Mouse (Mus musculus): Measurements from ENCODE around the gene Tnfrsf13c. TPM values are rescaled to one million over a fixed set of nuclear protein-coding genes. Genes with fewer than 3 reads are reported as not detected.

Tnfrsf13c gene
- polyA plus RNA-seq, 1 experiment = 0.15 TPM

DNA sequence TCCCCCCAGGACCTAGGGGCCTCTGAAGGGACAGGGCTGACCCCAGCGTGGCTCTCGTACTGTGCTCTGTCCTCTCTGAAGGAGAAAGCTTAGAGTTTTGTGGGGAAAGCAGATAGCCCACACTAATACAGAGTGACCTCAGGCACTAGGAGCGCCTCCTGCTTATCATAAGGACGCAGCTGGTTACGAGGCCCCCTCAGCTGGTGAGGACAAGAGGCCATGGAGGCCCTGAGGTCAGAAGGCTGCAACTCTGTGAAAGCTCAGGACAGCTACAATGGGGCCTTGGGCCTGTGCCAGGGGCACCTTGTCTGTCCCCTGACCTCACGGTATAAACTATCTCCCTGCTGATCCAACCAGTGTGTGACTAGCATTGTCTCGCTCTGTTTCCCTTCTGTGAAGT, 40.0 kb downstream of the Tnfrsf13c start:
- DNase-seq (ENCODE audit: low spot score) = no peak

GRCm38 (mm10) chr15:82183596-82183995, 40.6 kb downstream of the Tnfrsf13c start:
- no peak for DNase-seq (ENCODE audit: low spot score)

- DNase-seq (ENCODE audit: low spot score) = no peak
These were observed 41.9 kb downstream of the Tnfrsf13c start for GRCm38 (mm10) chr15:82182311-82182710.

DNA sequence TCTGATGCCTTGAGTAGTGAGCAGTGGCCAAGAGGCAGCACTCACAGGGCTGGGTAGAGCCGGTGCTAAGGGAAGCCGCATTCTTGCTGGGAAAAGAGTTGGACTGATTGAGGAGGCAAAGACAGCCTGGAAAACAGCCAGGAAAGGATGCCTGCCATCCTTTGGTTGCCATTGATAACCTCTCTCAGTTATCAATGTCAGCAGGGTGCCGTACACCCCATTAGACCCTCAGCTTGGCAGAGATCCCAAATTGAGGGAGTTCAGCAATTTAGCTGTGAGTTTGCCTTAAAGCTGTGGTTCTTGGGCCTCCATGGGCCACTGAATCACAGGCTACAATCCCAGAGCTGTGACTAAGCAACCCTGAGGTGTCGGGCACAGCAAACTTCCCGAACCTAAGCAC, 43.0 kb downstream of the Tnfrsf13c start:
- no peak for DNase-seq (ENCODE audit: low spot score)

DNA sequence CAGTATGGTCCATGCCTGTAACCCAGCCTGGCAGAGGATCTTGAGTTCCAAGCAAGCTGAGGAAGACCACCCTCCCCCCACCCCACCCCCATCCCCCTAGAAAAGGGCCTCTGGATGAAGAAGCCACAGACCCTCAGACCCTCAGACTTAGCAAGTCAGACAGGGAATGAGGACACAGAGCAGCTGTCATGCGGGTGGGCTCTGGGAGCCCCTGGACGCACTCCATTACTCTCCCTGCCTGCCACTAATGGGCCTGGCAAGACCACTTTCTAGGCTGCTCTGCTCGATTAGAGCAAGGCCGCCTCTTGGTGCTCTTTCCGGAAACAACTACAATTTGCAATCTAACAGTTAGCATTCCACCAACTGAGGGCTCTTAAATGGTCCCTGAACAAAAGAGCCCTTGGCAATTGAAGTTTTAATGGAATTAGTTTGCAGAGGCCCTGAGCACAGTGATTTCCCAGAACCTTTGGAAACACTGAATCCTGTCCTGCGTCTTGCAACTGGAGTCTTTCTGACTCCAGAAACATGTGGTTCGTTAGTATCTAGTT, 46.4 kb downstream of the Tnfrsf13c start:
- no peak for DNase-seq (ENCODE audit: low spot score)

- no peak for DNase-seq (ENCODE audit: low spot score)
These were observed 49.1 kb downstream of the Tnfrsf13c start for GRCm38 (mm10) chr15:82175091-82175490.

DNA sequence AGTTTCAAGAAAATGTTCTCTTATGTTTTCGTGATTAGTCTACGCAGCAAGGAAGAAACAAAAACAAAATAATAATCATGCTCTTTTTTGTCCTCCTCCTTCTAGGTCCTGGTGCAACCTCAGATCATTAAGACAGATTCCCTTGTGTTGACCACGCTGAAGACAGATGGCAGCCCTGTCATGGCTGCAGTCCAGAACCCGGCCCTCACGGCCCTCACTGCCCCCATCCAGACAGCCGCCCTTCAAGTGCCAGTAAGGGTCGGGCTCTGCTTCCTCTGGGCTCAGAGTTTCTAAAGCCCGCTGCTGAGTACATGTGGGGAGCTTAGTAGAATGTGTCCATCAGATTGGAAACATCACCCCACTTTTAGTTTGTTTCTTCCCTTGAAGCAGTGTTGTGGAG, 51.5 kb downstream of the Tnfrsf13c start:
- no peak for DNase-seq (ENCODE audit: low spot score)

Other genes with a start within 250 kb of the Tnfrsf13c start
- not detected in 2 replicates for gene 1700029P11Rik, start 243.8 kb downstream of the Tnfrsf13c start, polyA plus RNA-seq (2012; rRNA removed)
- 18.3 and 20.4 TPM in 2 replicates for gene Xrcc6, start 236.5 kb downstream of the Tnfrsf13c start, polyA plus RNA-seq (2012; rRNA removed)
- 19.5 and 21.7 TPM in 2 replicates for gene Desi1, start 190.5 kb downstream of the Tnfrsf13c start, polyA plus RNA-seq (2012; rRNA removed)
- 77.9 and 79.0 TPM in 2 replicates for gene Snu13, start 176.8 kb downstream of the Tnfrsf13c start, polyA plus RNA-seq (2012; rRNA removed)
- not detected in 2 replicates for gene 4930407I10Rik, start 165.2 kb downstream of the Tnfrsf13c start, polyA plus RNA-seq (2012; rRNA removed)
- 0.78 and 0.99 TPM in 2 replicates for gene Mei1, start 154.4 kb downstream of the Tnfrsf13c start, polyA plus RNA-seq (2012; rRNA removed)
- 12.8 and 16.1 TPM in 2 replicates for gene Ccdc134, start 96.4 kb downstream of the Tnfrsf13c start, polyA plus RNA-seq (2012; rRNA removed)
- 55.3 and 68.9 TPM in 2 replicates for gene Srebf2, start 77.2 kb downstream of the Tnfrsf13c start, polyA plus RNA-seq (2012; rRNA removed)
- 0.10 TPM in 1 of 2 replicates, not detected in the other for gene Shisa8, start 11.6 kb downstream of the Tnfrsf13c start, polyA plus RNA-seq (2012; rRNA removed)
- 4.6 and 6.1 TPM in 2 replicates for gene Cenpm, start 20.4 kb upstream of the Tnfrsf13c start, polyA plus RNA-seq (2012; rRNA removed)
- gene 1500009C09Rik, start 28.0 kb upstream of the Tnfrsf13c start, polyA plus RNA-seq (2012; rRNA removed) = 0.06 and 0.10 TPM in 2 replicates
- 1.0 and 1.2 TPM in 2 replicates for gene Sept3, start 50.5 kb upstream of the Tnfrsf13c start, polyA plus RNA-seq (2012; rRNA removed)
- gene Wbp2nl, start 74.6 kb upstream of the Tnfrsf13c start, polyA plus RNA-seq (2012; rRNA removed) = not detected in 2 replicates
- gene Naga, start 114.6 kb upstream of the Tnfrsf13c start, polyA plus RNA-seq (2012; rRNA removed) = 84.6 and 87.2 TPM in 2 replicates
- gene Pheta2, start 114.6 kb upstream of the Tnfrsf13c start, polyA plus RNA-seq (2012; rRNA removed) = 3.9 and 4.8 TPM in 2 replicates
- 180 and 204 TPM in 2 replicates for gene Smdt1, start 114.6 kb upstream of the Tnfrsf13c start, polyA plus RNA-seq (2012; rRNA removed)
- 429 and 475 TPM in 2 replicates for gene Ndufa6, start 130.0 kb upstream of the Tnfrsf13c start, polyA plus RNA-seq (2012; rRNA removed)
- 52.5 and 56.2 TPM in 2 replicates for gene Cyp2d22, start 155.9 kb upstream of the Tnfrsf13c start, polyA plus RNA-seq (2012; rRNA removed)
- gene Cyp2d11, start 169.7 kb upstream of the Tnfrsf13c start, polyA plus RNA-seq (2012; rRNA removed) = not detected in 2 replicates
- gene Cyp2d10, start 182.8 kb upstream of the Tnfrsf13c start, polyA plus RNA-seq (2012; rRNA removed) = 0.07 TPM in 1 of 2 replicates, not detected in the other
- not detected in 2 replicates for gene Cyp2d9, start 209.1 kb upstream of the Tnfrsf13c start, polyA plus RNA-seq (2012; rRNA removed)

Measured in urinary bladder, adult 2 months (tissue).